Mouse (Mus musculus) right cerebral cortex, adult 2 months (tissue): ENCODE measurements at regions not wholly inside any gene's neighbourhood (a gene's known extent, or its start where the extent isn't known, plus 50 kb on each side); places are given as distances from the start of the nearest gene placed in this dataset.

Experiments
- DNase-seq, 2 experiments: peaks; one replicate each; pipeline ENCODE4 v3.0.0; 2021 to 2022; ENCODE audit warnings: low spot score in 2 of 2

DNA sequence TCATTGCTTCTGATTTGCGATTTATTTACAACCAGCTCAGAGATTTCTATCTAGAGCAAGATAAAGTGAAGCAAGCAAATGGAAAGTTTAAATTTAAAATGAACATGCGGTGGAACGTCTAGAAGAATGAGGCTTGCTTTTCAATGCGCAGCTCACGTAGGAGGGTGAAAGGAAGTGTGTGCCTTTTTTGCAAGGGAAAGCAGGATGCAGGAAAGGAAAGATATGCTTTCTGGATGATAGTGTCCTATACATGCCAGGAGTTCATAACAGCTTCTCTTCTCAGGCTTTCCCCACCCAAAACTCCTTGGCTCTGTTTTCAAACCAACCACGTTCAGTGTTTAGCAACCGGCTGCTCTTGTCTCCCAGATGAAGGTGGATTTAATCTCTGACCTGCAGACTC, 132.9 kb upstream of the Nlgn1 start:
- DNase-seq, result peak; percentile 16 to 21

DNA sequence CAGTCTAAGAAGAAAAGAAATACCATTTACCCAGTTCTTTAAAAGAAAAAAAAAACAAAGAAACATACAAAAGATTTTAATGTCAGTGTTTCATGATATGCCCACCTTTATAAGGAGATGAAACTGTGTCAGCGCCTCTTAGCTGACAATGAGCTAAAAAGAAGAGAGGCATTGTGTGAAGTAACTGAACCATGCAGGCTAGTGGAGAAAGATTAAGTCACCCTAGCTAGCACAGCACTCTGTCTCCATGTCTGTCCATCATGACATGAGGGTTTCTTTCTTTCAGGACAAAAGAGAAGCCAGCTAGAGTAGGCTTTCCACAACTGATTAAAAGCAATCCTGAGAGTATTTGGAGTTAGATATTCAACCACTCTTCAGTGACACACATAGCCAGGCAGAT, 122.7 kb upstream of the Nlgn1 start:
- DNase-seq, result no peak

DNA sequence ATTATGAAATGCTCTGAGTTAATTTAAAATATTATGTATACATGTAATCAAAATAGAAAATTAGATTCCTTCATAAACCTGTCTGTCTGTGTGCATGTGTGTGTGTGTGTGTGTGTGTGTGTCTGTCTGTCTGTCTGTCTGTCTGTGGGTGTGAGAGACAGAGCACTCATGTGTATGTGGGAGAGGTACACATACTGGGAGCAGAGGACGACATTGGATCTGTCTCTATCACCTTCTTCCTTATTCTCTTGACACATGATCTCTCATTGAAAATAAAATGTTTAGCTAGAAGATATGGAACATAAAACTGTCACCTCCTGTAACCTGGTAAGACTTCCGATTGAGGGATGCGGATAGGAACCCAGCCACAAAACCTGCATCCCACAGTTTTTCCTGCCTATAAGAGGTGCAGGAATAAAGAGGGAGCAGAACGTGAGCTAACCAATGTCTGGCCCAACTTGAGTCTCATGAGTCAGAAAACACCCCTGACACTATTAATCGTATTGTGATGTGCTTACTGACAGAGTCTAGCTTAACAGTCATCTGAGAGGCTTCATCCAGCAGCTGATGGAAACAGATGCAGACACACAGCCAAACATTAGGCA, 105.6 kb upstream of the Nlgn1 start:
- DNase-seq, result no peak
